Mouse (Mus musculus) brain, embryonic 14.5 days (tissue): ENCODE data around the gene Cdk5rap2. TPM values are rescaled to one million over a fixed set of nuclear protein-coding genes. Genes with fewer than 3 reads are reported as not detected.

Experiments
- DNase-seq: peaks from one replicate; pipeline ENCODE4 v3.0.0-alpha.2; 2011; ENCODE audit warnings: low read depth
- CTCF ChIP-seq: fragments of 200-500 bp; IDR thresholded peaks from 2 replicates; pipeline ENCODE4 v1.5.1; 2012; ENCODE audit warnings: inconsistent platforms, mild to moderate bottlenecking, moderate library complexity, borderline replicate concordance; ENCODE audit not compliant: insufficient read depth, insufficient read length; ENCODE audit errors: extremely low read depth
- POLR2A ChIP-seq: fragments of 200-500 bp; IDR thresholded peaks from 2 replicates; pipeline ENCODE4 v1.6.1; 2012; ENCODE audit warnings: mild to moderate bottlenecking, inconsistent platforms, borderline replicate concordance; ENCODE audit not compliant: poor library complexity, insufficient read depth, insufficient read length, severe bottlenecking; ENCODE audit errors: extremely low read depth
- polyA plus RNA-seq: library from polyadenylated mRNA; depleted of rRNA; stranded (reverse); fragments of >200 nt; gene quantifications from 2 replicates; pipeline ENCODE4 v1.2.3, GENCODE M21; 2012

Cdk5rap2 gene
- polyA plus RNA-seq, 1 experiment, result 16.2 TPM

GRCm38 (mm10) chr4:70332981-70333380, 77.3 kb downstream of the Cdk5rap2 start:
- no peak for TF ChIP-seq POLR2A
- TF ChIP-seq CTCF, result no peak
- no peak for DNase-seq

GRCm38 (mm10) chr4:70332576-70332975, 77.7 kb downstream of the Cdk5rap2 start:
- no peak for DNase-seq
- no peak for TF ChIP-seq CTCF
- no peak for TF ChIP-seq POLR2A

GRCm38 (mm10) chr4:70331181-70331580, 79.1 kb downstream of the Cdk5rap2 start:
- DNase-seq, result no peak
- TF ChIP-seq CTCF, result no peak
- TF ChIP-seq POLR2A, result no peak

- DNase-seq, result no peak
- no peak for TF ChIP-seq POLR2A
- TF ChIP-seq CTCF, result no peak
Measured at GRCm38 (mm10) chr4:70328033-70328432, 82.2 kb downstream of the Cdk5rap2 start.

- no peak for DNase-seq
- no peak for TF ChIP-seq CTCF
- no peak for TF ChIP-seq POLR2A
Measured at GRCm38 (mm10) chr4:70327436-70327835, 82.8 kb downstream of the Cdk5rap2 start.

- no peak for TF ChIP-seq CTCF
- no peak for TF ChIP-seq POLR2A
- no peak for DNase-seq
Measured at GRCm38 (mm10) chr4:70321586-70321985, 88.7 kb downstream of the Cdk5rap2 start.

- no peak for DNase-seq
- TF ChIP-seq CTCF, result no peak
- no peak for TF ChIP-seq POLR2A
Measured at GRCm38 (mm10) chr4:70312170-70312569, 98.1 kb downstream of the Cdk5rap2 start.

- DNase-seq, result peak; percentile 81
- TF ChIP-seq POLR2A (no peak), CTCF (no peak)
Measured at GRCm38 (mm10) chr4:70311530-70311929, 98.7 kb downstream of the Cdk5rap2 start.

- DNase-seq, result peak; percentile 68
- TF ChIP-seq CTCF, result peak; percentile 78; the same call in 1 of the 2 replicates
- TF ChIP-seq POLR2A, result no peak
Measured at GRCm38 (mm10) chr4:70307230-70307629, 103.0 kb downstream of the Cdk5rap2 start.

GRCm38 (mm10) chr4:70303870-70304269, 106.4 kb downstream of the Cdk5rap2 start:
- no peak for DNase-seq
- TF ChIP-seq CTCF (no peak), POLR2A (no peak)

- DNase-seq, result peak; percentile 83
- peak; percentile 7; the same call in 1 of the 2 replicates for TF ChIP-seq CTCF
- no peak for TF ChIP-seq POLR2A
Measured at GRCm38 (mm10) chr4:70301187-70301586, 109.1 kb downstream of the Cdk5rap2 start.

- peak; percentile 24 for DNase-seq
- TF ChIP-seq CTCF, result no peak
- TF ChIP-seq POLR2A, result no peak
Measured at GRCm38 (mm10) chr4:70289361-70289760, 120.9 kb downstream of the Cdk5rap2 start.
